Mouse (Mus musculus) neural tube, embryonic 13.5 days (tissue): Measurements from ENCODE around the gene Rcbtb2. TPM values are rescaled to one million over a fixed set of nuclear protein-coding genes. Genes with fewer than 3 reads are reported as not detected.
A peak's percentile ranks its signal among the peaks of the same experiment; 100 is the strongest.

ENCODE experiments used
- ATAC-seq: fragments of 200-750 bp; cut with Nextera tagmentation; 2 replicates; pipeline ENCODE4 v1.8.0; 2017; ENCODE audit warnings: low read depth, mild to moderate bottlenecking, moderate TSS enrichment, moderate library complexity
- H3K27ac ChIP-seq: fragments of 300-500 bp; sonication (generic); replicated peaks from 2 replicates; pipeline ENCODE4 v1.5.1; 2015; ENCODE audit warnings: moderate library complexity, mild to moderate bottlenecking, inconsistent platforms
- H3K27me3 ChIP-seq: fragments of 300-500 bp; sonication (generic); 2 replicates; pipeline ENCODE4 v1.6.1; 2015; ENCODE audit warnings: mild to moderate bottlenecking, inconsistent platforms
- H3K36me3 ChIP-seq: fragments of 300-500 bp; sonication (generic); 2 replicates; pipeline ENCODE4 v1.6.1; 2015; ENCODE audit warnings: mild to moderate bottlenecking, inconsistent platforms
- H3K4me1 ChIP-seq: fragments of 300-500 bp; sonication (generic); replicated peaks from 2 replicates; pipeline ENCODE4 v1.6.1; 2015; ENCODE audit warnings: inconsistent platforms
- H3K4me2 ChIP-seq: fragments of 300-500 bp; sonication (generic); 2 replicates; pipeline ENCODE4 v1.6.1; 2015; ENCODE audit warnings: inconsistent platforms, mild to moderate bottlenecking, moderate library complexity
- H3K4me3 ChIP-seq: fragments of 300-500 bp; sonication (generic); 2 replicates; pipeline ENCODE4 v1.5.1; 2015; ENCODE audit warnings: mild to moderate bottlenecking, inconsistent platforms
- H3K9ac ChIP-seq: fragments of 300-500 bp; sonication (generic); 2 replicates; pipeline ENCODE4 v1.6.1; 2015; ENCODE audit warnings: moderate library complexity, mild to moderate bottlenecking, inconsistent platforms
- H3K9me3 ChIP-seq: fragments of 300-500 bp; sonication (generic); 2 replicates; pipeline ENCODE4 v1.6.1; 2016; ENCODE audit warnings: inconsistent platforms
- WGBS: fragments of 180-500 bp; shearing (Covaris S2); methylation state at CpG from one replicate; pipeline ENCODE4 v1.1.7; 2015; 5-methylcytosine and 5-hydroxymethylcytosine counted together
- polyA plus RNA-seq: library from polyadenylated mRNA; unstranded; fragments of >200 nt; fragmentation: Nextera tagmentation; extraction: Ambion mirVana; gene quantifications from 2 replicates; pipeline ENCODE4 v1.2.1, GENCODE M21; 2015

Gene Rcbtb2
- polyA plus RNA-seq, 1 experiment from 2014 or later = 81.2 TPM

- H3K27ac ChIP-seq = no peak overlapping the region
- peaks cover 9% of the 10 kb centered on the region for H3K4me1 ChIP-seq
- H3K9me3 ChIP-seq = no peaks in the 10 kb centered on the region
- no peak overlapping the region for H3K4me3 ChIP-seq
- H3K27me3 ChIP-seq = no peaks in the 10 kb centered on the region
- H3K4me2 ChIP-seq = no peak overlapping the region
- no peaks in the 10 kb centered on the region for H3K36me3 ChIP-seq
- no peak for ATAC-seq
- H3K9ac ChIP-seq = no peak overlapping the region
- 94% methylated on average over 7 of the region's 7 CpGs for WGBS
Observed at GRCm38 (mm10) chr14:73138483-73138882, 15.6 kb downstream of the Rcbtb2 start.

- Histone ChIP-seq H3K27ac (no peak overlapping the region), H3K9ac (no peak overlapping the region), H3K4me3 (no peak overlapping the region), H3K36me3 (no peaks in the 10 kb centered on the region), H3K27me3 (no peaks in the 10 kb centered on the region), H3K9me3 (no peaks in the 10 kb centered on the region), H3K4me1 (peaks cover 22% of the 10 kb centered on the region), H3K4me2 (no peak overlapping the region)
- no peak for ATAC-seq
- WGBS = 70% methylated on average over 5 of the region's 5 CpGs
Observed at GRCm38 (mm10) chr14:73139866-73140265, 17.0 kb downstream of the Rcbtb2 start.

GRCm38 (mm10) chr14:73141800-73142199, 19.0 kb downstream of the Rcbtb2 start:
- Histone ChIP-seq H3K9ac (peak overlapping the region; percentile 97), H3K36me3 (no peaks in the 10 kb centered on the region), H3K4me2 (peak overlapping the region; percentile 73; the same call in 1 of the 2 replicates), H3K27ac (peak overlapping the region; percentile 99), H3K4me3 (no peak overlapping the region), H3K27me3 (no peaks in the 10 kb centered on the region), H3K4me1 (peaks cover 26% of the 10 kb centered on the region), H3K9me3 (no peaks in the 10 kb centered on the region)
- WGBS = 63% methylated on average over 3 of the region's 3 CpGs
- no peak for ATAC-seq

GRCm38 (mm10) chr14:73142421-73142895, 19.6 kb downstream of the Rcbtb2 start:
- peak overlapping the region; percentile 73 for H3K4me2 ChIP-seq
- H3K4me1 ChIP-seq = peaks cover 26% of the 10 kb centered on the region
- ATAC-seq = peak; percentile 21
- WGBS = under 1% methylated on average over 11 of the region's 11 CpGs
- H3K9ac ChIP-seq = peak overlapping the region; percentile 97
- peak overlapping the region; percentile 75 for H3K4me3 ChIP-seq
- H3K36me3 ChIP-seq = no peaks in the 10 kb centered on the region
- no peaks in the 10 kb centered on the region for H3K9me3 ChIP-seq
- H3K27ac ChIP-seq = peak overlapping the region; percentile 99
- H3K27me3 ChIP-seq = no peaks in the 10 kb centered on the region

- Histone ChIP-seq H3K4me2 (peak overlapping the region; percentile 73), H3K36me3 (no peaks in the 10 kb centered on the region), H3K4me1 (peaks cover 26% of the 10 kb centered on the region), H3K27me3 (no peaks in the 10 kb centered on the region), H3K9me3 (no peaks in the 10 kb centered on the region), H3K27ac (peak overlapping the region; percentile 99), H3K9ac (peak overlapping the region; percentile 97), H3K4me3 (peak overlapping the region; percentile 75)
- under 1% methylated on average over 51 of the region's 88 CpGs for WGBS
- peak; percentile 95 for ATAC-seq
Observed at GRCm38 (mm10) chr14:73142896-73143709, 20.3 kb downstream of the Rcbtb2 start.

- Histone ChIP-seq H3K4me1 (peaks cover 26% of the 10 kb centered on the region), H3K4me2 (peak overlapping the region; percentile 73), H3K4me3 (peak overlapping the region; percentile 75), H3K9ac (peak overlapping the region; percentile 97), H3K36me3 (no peaks in the 10 kb centered on the region), H3K9me3 (no peaks in the 10 kb centered on the region), H3K27ac (peak overlapping the region; percentile 99), H3K27me3 (no peaks in the 10 kb centered on the region)
- WGBS = 38% methylated on average over 25 of the region's 25 CpGs
- peak; percentile 25 for ATAC-seq
Observed at GRCm38 (mm10) chr14:73143710-73144420, 21.0 kb downstream of the Rcbtb2 start.

- no peaks in the 10 kb centered on the region for H3K36me3 ChIP-seq
- no peak overlapping the region for H3K4me2 ChIP-seq
- no peak for ATAC-seq
- no peaks in the 10 kb centered on the region for H3K27me3 ChIP-seq
- no peak overlapping the region for H3K4me3 ChIP-seq
- H3K27ac ChIP-seq = no peak overlapping the region
- WGBS = 94% methylated on average over 4 of the region's 4 CpGs
- peaks cover 26% of the 10 kb centered on the region for H3K4me1 ChIP-seq
- H3K9ac ChIP-seq = no peak overlapping the region
- no peaks in the 10 kb centered on the region for H3K9me3 ChIP-seq
Observed at GRCm38 (mm10) chr14:73145531-73145930, 22.7 kb downstream of the Rcbtb2 start.

GRCm38 (mm10) chr14:73146721-73147120, 23.9 kb downstream of the Rcbtb2 start:
- 78% methylated on average over 3 of the region's 3 CpGs for WGBS
- H3K27me3 ChIP-seq = no peaks in the 10 kb centered on the region
- H3K9me3 ChIP-seq = no peaks in the 10 kb centered on the region
- ATAC-seq = no peak
- H3K4me2 ChIP-seq = no peak overlapping the region
- H3K9ac ChIP-seq = no peak overlapping the region
- H3K27ac ChIP-seq = no peak overlapping the region
- 0 out of 2 replicates have a peak, but pooled peaks cover 3% of the 10 kb centered on the region for H3K36me3 ChIP-seq
- peaks cover 25% of the 10 kb centered on the region for H3K4me1 ChIP-seq
- no peak overlapping the region for H3K4me3 ChIP-seq

GRCm38 (mm10) chr14:73148125-73148524, 25.3 kb downstream of the Rcbtb2 start:
- WGBS = 91% methylated on average over 3 of the region's 3 CpGs

GRCm38 (mm10) chr14:73161303-73161702, 38.5 kb downstream of the Rcbtb2 start:
- Histone ChIP-seq H3K9ac (no peak overlapping the region), H3K9me3 (no peaks in the 10 kb centered on the region), H3K4me2 (no peak overlapping the region), H3K27me3 (no peaks in the 10 kb centered on the region), H3K36me3 (peaks cover 60% of the 10 kb centered on the region), H3K4me1 (no peaks in the 10 kb centered on the region), H3K27ac (no peak overlapping the region), H3K4me3 (no peak overlapping the region)
- 90% methylated on average over 4 of the region's 5 CpGs for WGBS
- no peak for ATAC-seq

More at GRCm38 (mm10) chr14:73148125-73148524, 25.3 kb downstream of the Rcbtb2 start:
- Histone ChIP-seq H3K36me3 (0 out of 2 replicates have a peak, but pooled peaks cover 6% of the 10 kb centered on the region), H3K27ac (no peak overlapping the region), H3K4me3 (no peak overlapping the region), H3K27me3 (no peaks in the 10 kb centered on the region), H3K9ac (no peak overlapping the region), H3K9me3 (no peaks in the 10 kb centered on the region), H3K4me2 (no peak overlapping the region), H3K4me1 (peaks cover 17% of the 10 kb centered on the region)
- no peak for ATAC-seq

- no peaks in the 10 kb centered on the region for H3K4me1 ChIP-seq
- no peak overlapping the region for H3K4me3 ChIP-seq
- no peaks in the 10 kb centered on the region for H3K9me3 ChIP-seq
- 96% methylated on average over 13 of the region's 13 CpGs for WGBS
- H3K4me2 ChIP-seq = no peak overlapping the region
- H3K36me3 ChIP-seq = peaks cover 60% of the 10 kb centered on the region
- no peak overlapping the region for H3K9ac ChIP-seq
- H3K27me3 ChIP-seq = no peaks in the 10 kb centered on the region
- ATAC-seq = no peak
- no peak overlapping the region for H3K27ac ChIP-seq
Observed at GRCm38 (mm10) chr14:73162192-73162800, 39.5 kb downstream of the Rcbtb2 start.
